Mouse (Mus musculus) hindbrain, embryonic 13.5 days (tissue): ENCODE measurements around the gene Thap3. TPM values are rescaled to one million over a fixed set of nuclear protein-coding genes. Genes with fewer than 3 reads are reported as not detected.

Experiments used
- ATAC-seq: fragments of 200-750 bp; cut with Nextera tagmentation; 2 replicates; pipeline ENCODE4 v1.8.0; 2017; ENCODE audit warnings: moderate TSS enrichment; ENCODE audit not compliant: low FRiP score
- H3K27ac ChIP-seq: fragments of 300-500 bp; sonication (generic); 2 replicates; pipeline ENCODE4 v1.5.1; 2015; ENCODE audit warnings: inconsistent platforms, mild to moderate bottlenecking, moderate library complexity
- H3K27me3 ChIP-seq: fragments of 300-500 bp; sonication (generic); 2 replicates; pipeline ENCODE4 v1.6.1; 2015; ENCODE audit warnings: mild to moderate bottlenecking, inconsistent platforms
- H3K36me3 ChIP-seq: fragments of 300-500 bp; sonication (generic); 2 replicates; pipeline ENCODE4 v1.6.1; 2015; ENCODE audit warnings: mild to moderate bottlenecking, inconsistent platforms
- H3K4me1 ChIP-seq: fragments of 300-500 bp; sonication (generic); replicated peaks from 2 replicates; pipeline ENCODE4 v1.6.1; 2015; ENCODE audit warnings: inconsistent platforms
- H3K4me2 ChIP-seq: fragments of 300-500 bp; sonication (generic); 2 replicates; pipeline ENCODE4 v1.6.1; 2015; ENCODE audit warnings: inconsistent platforms, mild to moderate bottlenecking, moderate library complexity
- H3K4me3 ChIP-seq: fragments of 300-500 bp; sonication (generic); 2 replicates; pipeline ENCODE4 v1.5.1; 2015; ENCODE audit warnings: mild to moderate bottlenecking, inconsistent platforms
- H3K9ac ChIP-seq: fragments of 300-500 bp; sonication (generic); 2 replicates; pipeline ENCODE4 v1.6.1; 2015; ENCODE audit warnings: mild to moderate bottlenecking, inconsistent platforms
- H3K9me3 ChIP-seq: fragments of 300-500 bp; sonication (generic); 2 replicates; pipeline ENCODE4 v1.6.1; 2016; ENCODE audit warnings: inconsistent platforms
- WGBS: fragments of 180-500 bp; shearing (Covaris S2); methylation state at CpG from one replicate; pipeline ENCODE4 v1.1.7; 2015; 5-methylcytosine and 5-hydroxymethylcytosine counted together
- polyA plus RNA-seq: library from polyadenylated mRNA; unstranded; fragments of >200 nt; fragmentation: Nextera tagmentation; extraction: Ambion mirVana; gene quantifications from 2 replicates; pipeline ENCODE4 v1.2.1, GENCODE M21; 2015

Gene Thap3
- polyA plus RNA-seq, 1 experiment from 2014 or later: 36.7 TPM

GRCm38 (mm10) chr4:151972221-151972967 is 16.4 kb downstream of the Thap3 start:
- Histone ChIP-seq H3K4me2 (no peak overlapping the region), H3K9me3 (no peaks in the 10 kb centered on the region), H3K27ac (no peak overlapping the region), H3K4me3 (no peak overlapping the region), H3K36me3 (peaks cover 67% of the 10 kb centered on the region), H3K9ac (no peak overlapping the region), H3K27me3 (no peaks in the 10 kb centered on the region), H3K4me1 (peaks cover 14% of the 10 kb centered on the region)
- WGBS: 74% methylated on average over 10 of the region's 10 CpGs
- ATAC-seq: no peak

- H3K4me1 ChIP-seq: peaks cover 14% of the 10 kb centered on the region
- H3K27me3 ChIP-seq: no peaks in the 10 kb centered on the region
- no peaks in the 10 kb centered on the region for H3K9me3 ChIP-seq
- H3K27ac ChIP-seq: peak overlapping the region; percentile 69
- no peak overlapping the region for H3K9ac ChIP-seq
- peaks cover 57% of the 10 kb centered on the region for H3K36me3 ChIP-seq
- no peak overlapping the region for H3K4me3 ChIP-seq
- no peak overlapping the region for H3K4me2 ChIP-seq
- 72% methylated on average over 26 of the region's 26 CpGs for WGBS
- no peak for ATAC-seq
Observed at GRCm38 (mm10) chr4:151968204-151968921, 20.4 kb downstream of the Thap3 start.

GRCm38 (mm10) chr4:151962817-151963216 is 26.0 kb downstream of the Thap3 start:
- Histone ChIP-seq H3K4me2 (no peak overlapping the region), H3K4me1 (no peaks in the 10 kb centered on the region), H3K36me3 (peaks cover 72% of the 10 kb centered on the region), H3K9ac (no peak overlapping the region), H3K9me3 (no peaks in the 10 kb centered on the region), H3K27me3 (no peaks in the 10 kb centered on the region), H3K4me3 (no peak overlapping the region), H3K27ac (no peak overlapping the region)
- ATAC-seq: no peak
- 92% methylated on average over 3 of the region's 3 CpGs for WGBS

GRCm38 (mm10) chr4:151960513-151960854 is 28.3 kb downstream of the Thap3 start:
- H3K27me3 ChIP-seq: no peaks in the 10 kb centered on the region
- H3K4me2 ChIP-seq: no peak overlapping the region
- 96% methylated on average over 3 of the region's 3 CpGs for WGBS
- no peak for ATAC-seq
- H3K4me3 ChIP-seq: no peak overlapping the region
- no peak overlapping the region for H3K9ac ChIP-seq
- H3K4me1 ChIP-seq: no peaks in the 10 kb centered on the region
- peaks cover 85% of the 10 kb centered on the region for H3K36me3 ChIP-seq
- no peak overlapping the region for H3K27ac ChIP-seq
- no peaks in the 10 kb centered on the region for H3K9me3 ChIP-seq

GRCm38 (mm10) chr4:151959849-151960512 is 28.8 kb downstream of the Thap3 start:
- ATAC-seq: no peak
- Histone ChIP-seq H3K4me3 (no peak overlapping the region), H3K9me3 (no peaks in the 10 kb centered on the region), H3K4me2 (no peak overlapping the region), H3K27ac (no peak overlapping the region), H3K27me3 (no peaks in the 10 kb centered on the region), H3K36me3 (peaks cover 85% of the 10 kb centered on the region), H3K9ac (no peak overlapping the region), H3K4me1 (no peaks in the 10 kb centered on the region)
- 92% methylated on average over 11 of the region's 11 CpGs for WGBS

GRCm38 (mm10) chr4:151957584-151958315 is 31.0 kb downstream of the Thap3 start:
- no peak overlapping the region for H3K9ac ChIP-seq
- peaks cover 85% of the 10 kb centered on the region for H3K36me3 ChIP-seq
- no peaks in the 10 kb centered on the region for H3K9me3 ChIP-seq
- no peak overlapping the region for H3K4me2 ChIP-seq
- WGBS: 92% methylated on average over 9 of the region's 9 CpGs
- no peak overlapping the region for H3K27ac ChIP-seq
- no peak for ATAC-seq
- no peak overlapping the region for H3K4me3 ChIP-seq
- no peaks in the 10 kb centered on the region for H3K27me3 ChIP-seq
- H3K4me1 ChIP-seq: no peaks in the 10 kb centered on the region

GRCm38 (mm10) chr4:151955791-151956190 is 33.0 kb downstream of the Thap3 start:
- Histone ChIP-seq H3K4me2 (no peak overlapping the region), H3K9ac (no peak overlapping the region), H3K4me3 (no peak overlapping the region), H3K4me1 (no peaks in the 10 kb centered on the region), H3K27me3 (no peaks in the 10 kb centered on the region), H3K27ac (no peak overlapping the region), H3K36me3 (peaks cover 84% of the 10 kb centered on the region), H3K9me3 (no peaks in the 10 kb centered on the region)
- ATAC-seq: no peak
- WGBS: 85% methylated on average over 1 of the region's 1 CpGs

- Histone ChIP-seq H3K9me3 (no peaks in the 10 kb centered on the region), H3K36me3 (peaks cover 58% of the 10 kb centered on the region), H3K4me1 (0 out of 2 replicates have a peak, but pooled peaks cover 3% of the 10 kb centered on the region), H3K27me3 (no peaks in the 10 kb centered on the region), H3K4me3 (no peak overlapping the region), H3K4me2 (no peak overlapping the region), H3K27ac (no peak overlapping the region), H3K9ac (no peak overlapping the region)
- no peak for ATAC-seq
- WGBS: 80% methylated on average over 6 of the region's 6 CpGs
Observed at GRCm38 (mm10) chr4:151953209-151953608, 35.6 kb downstream of the Thap3 start.

- no peak overlapping the region for H3K4me3 ChIP-seq
- H3K36me3 ChIP-seq: peaks cover 24% of the 10 kb centered on the region
- no peaks in the 10 kb centered on the region for H3K27me3 ChIP-seq
- no peak overlapping the region for H3K4me2 ChIP-seq
- 0 out of 2 replicates have a peak, but pooled peaks cover 3% of the 10 kb centered on the region for H3K4me1 ChIP-seq
- H3K9me3 ChIP-seq: no peaks in the 10 kb centered on the region
- 92% methylated on average over 14 of the region's 14 CpGs for WGBS
- H3K9ac ChIP-seq: no peak overlapping the region; the same call in 1 of the 2 replicates
- ATAC-seq: no peak
- no peak overlapping the region for H3K27ac ChIP-seq
Observed at GRCm38 (mm10) chr4:151948497-151949471, 40.0 kb downstream of the Thap3 start.

- 91% methylated on average over 11 of the region's 11 CpGs for WGBS
Observed at GRCm38 (mm10) chr4:151946211-151946610, 42.6 kb downstream of the Thap3 start.

GRCm38 (mm10) chr4:151938089-151938488 is 50.7 kb downstream of the Thap3 start:
- peaks cover 21% of the 10 kb centered on the region for H3K4me1 ChIP-seq
- no peak overlapping the region for H3K27ac ChIP-seq
- no peaks in the 10 kb centered on the region for H3K9me3 ChIP-seq
- no peaks in the 10 kb centered on the region for H3K36me3 ChIP-seq
- no peak overlapping the region for H3K4me2 ChIP-seq
- no peak for ATAC-seq
- no peaks in the 10 kb centered on the region for H3K27me3 ChIP-seq
- 91% methylated on average over 3 of the region's 3 CpGs for WGBS
- no peak overlapping the region for H3K4me3 ChIP-seq
- 0 out of 2 replicates have a peak overlapping the region, but pooled peaks have one; percentile 6 for H3K9ac ChIP-seq

More at GRCm38 (mm10) chr4:151946211-151946610, 42.6 kb downstream of the Thap3 start:
- Histone ChIP-seq H3K4me2 (no peak overlapping the region), H3K4me3 (no peak overlapping the region), H3K9ac (no peak overlapping the region), H3K36me3 (peaks cover 3% of the 10 kb centered on the region; the same call in 1 of the 2 replicates), H3K27me3 (no peaks in the 10 kb centered on the region), H3K4me1 (0 out of 2 replicates have a peak, but pooled peaks cover 3% of the 10 kb centered on the region), H3K27ac (no peak overlapping the region), H3K9me3 (no peaks in the 10 kb centered on the region)
- no peak for ATAC-seq
